Comparison of ENCODE assay signal across 8 mouse cellular contexts in genomic region chr2:167537476-167538297, GRCm38 (mm10). TPM values are rescaled to one million over a fixed set of nuclear protein-coding genes. Genes with fewer than 3 reads are reported as not detected.
DNase-seq lines count a peak whose midpoint lies in the region; ATAC-seq lines count a peak whose summit lies in the region.

Snai1 (plus strand) TSS chr2:167538195.

- peak; percentile 89 to 91 for ATAC-seq in hematopoietic stem cell, adult 5-6 weeks (replicated peaks in 1 of 2; ENCODE audit: insufficient read depth in 1 of 2, low FRiP score in 2 of 2, low TSS enrichment in 1 of 2, low read depth in 1 of 2, poor library complexity in 2 of 2, severe bottlenecking in 2 of 2)
- peak; percentile 97 for ATAC-seq in lung, embryonic 16.5 days (ENCODE audit: low read depth)

- peak within 1 kb of the TSS; percentile 76 for H3K4me3 ChIP-seq in lung, embryonic 16.5 days (ENCODE audit: low read length)

- H3K9me3 ChIP-seq in lung, embryonic 16.5 days (ENCODE audit: control insufficient read depth, low read length) = no peaks in the 10 kb centered on the region

- H3K36me3 ChIP-seq in lung, embryonic 16.5 days (ENCODE audit: control insufficient read depth, insufficient read depth, low read length) = peaks cover 6% of the 10 kb centered on the region

- H3K4me2 ChIP-seq in lung, embryonic 16.5 days (ENCODE audit: low read depth, low read length) = peak within 1 kb of the TSS; percentile 89

- WGBS in lung, embryonic 16.5 days = under 1% methylated on average over 58 of the region's 58 CpGs

- H3K4me1 ChIP-seq in lung, embryonic 16.5 days (replicated peaks; ENCODE audit: control insufficient read depth, insufficient read depth, low read length) = peaks cover 19% of the 10 kb centered on the region

- DNase-seq in MEL-GATA-1-ER (ENCODE audit: extremely low read depth, low read depth) = peak; percentile 67
- DNase-seq in cerebellum, adult 8-10 months = peak; percentile 85
- peak; percentile 98 for DNase-seq in forelimb bud, embryonic 11.5 days (ENCODE audit: low read depth, low spot score)
- DNase-seq in layer of hippocampus, adult 9-10 months (ENCODE audit: low spot score) = peak; percentile 21
- DNase-seq in ovary, postnatal 14 days (ENCODE audit: low spot score) = peak; percentile 91
- DNase-seq in thymus, postnatal 14 days = peak; percentile 93

- peak within 1 kb of the TSS; percentile 80 for H3K9ac ChIP-seq in lung, embryonic 16.5 days (ENCODE audit: low read length)

- H3K27ac ChIP-seq in lung, embryonic 16.5 days (ENCODE audit: low read length) = peak within 1 kb of the TSS; percentile 96

- H3K27me3 ChIP-seq in lung, embryonic 16.5 days (ENCODE audit: control insufficient read depth, insufficient read depth, low read depth, low read length) = peaks cover 7% of the 10 kb centered on the region

RNA-seq across cellular contexts. Expression of gene Snai1, which starts in this region (rescaled TPM):
- total RNA-seq in hematopoietic stem cell, adult 5-6 weeks (2017) = not detected in 2 replicates
- 120 and 130 TPM in 2 replicates for polyA plus RNA-seq in lung, embryonic 16.5 days (2015; fragmentation: Nextera tagmentation; extraction: Ambion mirVana)

Comparison
In these comparisons a context has a peak if more than half of its experiments do, and no peak if none do; other contexts are left out.
1. Peak in every context shown above with its lines: DNase-seq, ATAC-seq, H3K4me3 ChIP-seq and H3K27ac ChIP-seq.
2. Peak in ATAC-seq in hematopoietic stem cell, adult 5-6 weeks; RNA of the gene not detected or under 1 TPM.
3. DNase-seq: peak in every context shown above with its lines; median percentile 98 in forelimb bud, embryonic 11.5 days; 93 in thymus, postnatal 14 days; 91 in ovary, postnatal 14 days; 85 in cerebellum, adult 8-10 months; 67 in MEL-GATA-1-ER; 21 in layer of hippocampus, adult 9-10 months.